Mouse (Mus musculus) embryonic facial prominence, embryonic 15.5 days (tissue): Measurements from ENCODE around the gene Olfr69. TPM values are rescaled to one million over a fixed set of nuclear protein-coding genes. Genes with fewer than 3 reads are reported as not detected.

ENCODE experiments used
- polyA plus RNA-seq: library from polyadenylated mRNA; unstranded; fragments of >200 nt; fragmentation: Nextera tagmentation; extraction: Ambion mirVana; gene quantifications from 2 replicates; pipeline ENCODE4 v1.2.1, GENCODE M21; 2015

Gene Olfr69
- polyA plus RNA-seq, 1 experiment from 2014 or later: 0.43 TPM

Other genes with a start within 250 kb of the Olfr69 start
- gene Olfr612, start 228.9 kb downstream of the Olfr69 start, polyA plus RNA-seq: 0.26 and 0.27 TPM in 2 replicates
- gene Olfr613, start 223.5 kb downstream of the Olfr69 start, polyA plus RNA-seq: 0.08 and 0.11 TPM in 2 replicates
- gene Olfr615, start 215.5 kb downstream of the Olfr69 start, polyA plus RNA-seq: 0.25 and 0.29 TPM in 2 replicates
- gene Olfr616, start 202.5 kb downstream of the Olfr69 start, polyA plus RNA-seq: 0.11 TPM in 2 replicates
- not detected in 2 replicates for gene Olfr617, start 198.5 kb downstream of the Olfr69 start, polyA plus RNA-seq
- 0.07 TPM in 1 of 2 replicates, not detected in the other for gene Olfr618, start 181.5 kb downstream of the Olfr69 start, polyA plus RNA-seq
- gene Olfr619, start 171.0 kb downstream of the Olfr69 start, polyA plus RNA-seq: 0.20 TPM in 1 of 2 replicates, not detected in the other
- gene Olfr620, start 159.1 kb downstream of the Olfr69 start, polyA plus RNA-seq: 0.21 and 0.24 TPM in 2 replicates
- gene Olfr622, start 128.9 kb downstream of the Olfr69 start, polyA plus RNA-seq: 0.29 and 0.68 TPM in 2 replicates
- gene Olfr623, start 107.9 kb downstream of the Olfr69 start, polyA plus RNA-seq: not detected in 2 replicates
- gene Olfr624, start 100.4 kb downstream of the Olfr69 start, polyA plus RNA-seq: 0.04 and 0.07 TPM in 2 replicates
- not detected in 2 replicates for gene Olfr625-ps1, start 88.9 kb downstream of the Olfr69 start, polyA plus RNA-seq
- gene Olfr243, start 56.9 kb downstream of the Olfr69 start, polyA plus RNA-seq: 0.17 TPM in 1 of 2 replicates, not detected in the other
- not detected in 2 replicates for gene Olfr628, start 41.2 kb downstream of the Olfr69 start, polyA plus RNA-seq
- 0.09 TPM in 1 of 2 replicates, not detected in the other for gene Olfr629, start 26.7 kb downstream of the Olfr69 start, polyA plus RNA-seq
- gene Olfr630, start 14.3 kb downstream of the Olfr69 start, polyA plus RNA-seq: not detected in 2 replicates
- gene Olfr68, start 8.1 kb upstream of the Olfr69 start, polyA plus RNA-seq: 0.12 TPM in 1 of 2 replicates, not detected in the other
- gene Olfr67, start 20.2 kb upstream of the Olfr69 start, polyA plus RNA-seq: not detected in 2 replicates
- gene Hbb-bt, start 42.4 kb upstream of the Olfr69 start, polyA plus RNA-seq: 2,578 and 3,288 TPM in 2 replicates
- 7,493 and 10,028 TPM in 2 replicates for gene Hbb-bs, start 56.5 kb upstream of the Olfr69 start, polyA plus RNA-seq
- not detected in 2 replicates for gene Hbb-bh2, start 68.9 kb upstream of the Olfr69 start, polyA plus RNA-seq
- 3.0 and 4.7 TPM in 2 replicates for gene Hbb-bh1, start 71.6 kb upstream of the Olfr69 start, polyA plus RNA-seq
- gene Hbb-y, start 81.6 kb upstream of the Olfr69 start, polyA plus RNA-seq: 296 and 441 TPM in 2 replicates
- not detected in 2 replicates for gene Olfr66, start 114.7 kb upstream of the Olfr69 start, polyA plus RNA-seq
- gene Olfr64, start 122.9 kb upstream of the Olfr69 start, polyA plus RNA-seq: 0.04 and 0.11 TPM in 2 replicates
- 0.34 and 0.51 TPM in 2 replicates for gene Olfr65, start 131.9 kb upstream of the Olfr69 start, polyA plus RNA-seq
- gene Olfr631, start 157.2 kb upstream of the Olfr69 start, polyA plus RNA-seq: not detected in 2 replicates
- gene Olfr632, start 162.8 kb upstream of the Olfr69 start, polyA plus RNA-seq: not detected in 2 replicates
- gene Olfr633, start 172.8 kb upstream of the Olfr69 start, polyA plus RNA-seq: not detected in 2 replicates
- gene Olfr635, start 199.6 kb upstream of the Olfr69 start, polyA plus RNA-seq: 0.07 TPM in 2 replicates
- not detected in 2 replicates for gene Olfr638, start 227.2 kb upstream of the Olfr69 start, polyA plus RNA-seq
- 0.05 TPM in 2 replicates for gene Olfr639, start 245.7 kb upstream of the Olfr69 start, polyA plus RNA-seq